Mouse (Mus musculus): ENCODE results near the gene Foxred1.

Foxred1 gene

DNA sequence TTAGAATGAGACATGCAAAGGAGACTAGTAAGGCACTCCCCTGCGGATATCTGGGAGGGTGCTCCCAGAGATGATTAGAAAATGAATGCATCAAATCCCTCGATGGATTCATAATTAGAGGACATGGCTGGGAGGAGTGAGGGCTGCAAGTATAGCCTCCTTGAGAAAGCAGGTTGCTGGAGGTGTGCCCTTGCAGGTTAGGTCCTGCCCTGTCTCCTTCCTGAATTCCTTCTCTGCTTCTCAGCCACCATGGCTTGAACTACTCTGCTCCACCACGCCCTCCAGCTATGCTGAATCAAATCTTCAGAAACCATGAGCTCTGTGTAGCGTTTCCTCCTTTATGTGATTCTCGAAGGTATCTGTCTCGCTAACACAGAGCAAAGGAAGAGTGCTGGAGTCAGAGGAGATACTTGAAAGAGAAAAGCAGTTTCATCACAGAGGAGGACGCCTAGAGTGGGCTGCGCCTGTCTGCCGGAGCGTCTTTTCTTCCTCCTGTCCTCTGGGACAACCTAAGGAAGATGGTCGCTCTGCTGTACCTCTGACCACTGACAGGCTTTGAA lies 17.8 kb downstream of the Foxred1 start:
- DNase-seq (ENCODE audit: low read depth, low spot score), result no peak

DNA sequence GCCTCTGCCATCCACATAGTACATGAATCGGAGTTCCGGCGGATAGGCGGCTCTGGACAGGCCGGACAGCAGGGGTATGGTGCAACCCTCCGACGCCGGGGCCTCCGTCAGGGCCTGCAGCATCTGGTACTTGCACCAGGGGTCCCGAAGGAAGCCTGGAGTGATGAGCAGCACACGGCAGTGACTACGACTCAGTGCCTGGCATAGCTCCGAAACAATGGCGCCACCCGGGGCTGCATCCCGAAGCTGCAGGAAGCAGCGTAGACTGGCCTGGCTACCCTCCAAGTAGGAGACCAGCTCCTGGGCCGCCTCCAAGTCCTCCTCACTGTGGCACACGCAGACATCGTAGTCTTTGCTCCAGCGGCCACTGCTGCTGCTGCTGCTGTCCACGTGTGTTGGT lies 22.2 kb downstream of the Foxred1 start:
- peak; percentile 83 for DNase-seq (ENCODE audit: low read depth, low spot score)

DNA sequence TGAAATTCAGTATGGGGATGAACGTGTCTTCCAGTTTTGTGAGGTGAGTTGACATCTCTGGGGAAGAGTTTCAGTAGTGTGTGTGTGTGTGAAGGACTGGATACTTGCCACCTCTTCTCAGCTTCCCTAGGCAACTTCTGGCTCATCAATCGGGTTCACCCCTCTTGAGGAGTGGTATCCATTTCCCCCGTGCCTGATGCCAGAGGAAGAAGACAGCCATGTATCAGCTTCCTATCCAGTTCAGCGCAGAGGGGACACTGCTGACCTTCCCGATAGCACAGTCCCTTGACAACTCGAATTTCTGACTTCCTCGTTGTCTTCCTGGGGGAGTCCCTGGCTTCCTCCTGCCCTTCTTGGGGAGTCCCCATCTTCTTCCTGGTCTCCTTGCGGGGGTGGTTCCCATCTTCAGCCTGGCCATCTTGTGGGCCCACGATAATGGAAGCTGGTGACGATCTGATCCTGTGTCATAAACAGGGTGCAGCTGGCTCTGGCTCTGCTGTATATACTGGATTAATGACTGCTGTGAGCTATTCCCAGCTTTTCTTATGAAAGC lies 23.4 kb downstream of the Foxred1 start:
- no peak for DNase-seq (ENCODE audit: low read depth, low spot score)

DNA sequence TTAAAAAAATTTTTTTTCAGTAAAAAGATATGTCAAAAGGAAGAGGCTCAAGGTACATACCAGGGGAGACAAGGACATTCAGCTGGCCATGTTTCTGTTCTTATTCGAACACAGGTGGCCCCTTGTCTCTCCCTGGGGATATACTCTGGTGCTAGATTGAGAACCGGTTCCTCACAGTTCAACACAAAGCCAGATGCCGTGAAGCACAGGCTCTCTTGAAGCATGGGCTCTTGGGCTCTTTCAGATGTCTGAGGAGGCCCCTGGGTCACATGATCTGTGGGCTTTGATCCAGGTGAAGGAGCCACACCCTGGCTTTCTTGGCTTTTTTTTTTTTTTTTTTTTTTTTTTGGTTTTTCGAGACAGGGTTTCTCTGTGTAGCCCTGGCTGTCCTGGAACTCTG lies 24.4 kb downstream of the Foxred1 start:
- no peak for DNase-seq (ENCODE audit: low read depth, low spot score)

DNA sequence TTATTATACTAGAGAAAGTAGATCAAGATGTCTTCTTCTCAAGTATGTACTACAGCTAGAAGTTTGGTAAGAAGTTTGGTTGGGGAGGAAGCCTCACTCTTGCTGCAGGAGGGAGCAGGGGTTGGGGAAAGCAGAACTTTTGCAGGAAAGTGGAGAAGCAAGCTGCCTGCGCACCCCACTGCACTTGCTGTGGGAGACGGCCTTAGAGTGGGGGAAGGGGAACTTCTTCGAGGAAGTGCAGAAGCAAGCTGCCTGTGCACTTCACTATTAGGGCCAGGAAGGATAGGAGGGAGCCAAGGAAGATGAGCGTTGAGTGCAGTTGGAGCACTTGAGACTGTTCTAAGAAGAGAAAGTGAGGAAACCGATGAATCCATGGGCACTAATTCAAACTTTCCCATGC lies 27.5 kb downstream of the Foxred1 start:
- peak; percentile 22 for DNase-seq (ENCODE audit: low read depth, low spot score)

DNA sequence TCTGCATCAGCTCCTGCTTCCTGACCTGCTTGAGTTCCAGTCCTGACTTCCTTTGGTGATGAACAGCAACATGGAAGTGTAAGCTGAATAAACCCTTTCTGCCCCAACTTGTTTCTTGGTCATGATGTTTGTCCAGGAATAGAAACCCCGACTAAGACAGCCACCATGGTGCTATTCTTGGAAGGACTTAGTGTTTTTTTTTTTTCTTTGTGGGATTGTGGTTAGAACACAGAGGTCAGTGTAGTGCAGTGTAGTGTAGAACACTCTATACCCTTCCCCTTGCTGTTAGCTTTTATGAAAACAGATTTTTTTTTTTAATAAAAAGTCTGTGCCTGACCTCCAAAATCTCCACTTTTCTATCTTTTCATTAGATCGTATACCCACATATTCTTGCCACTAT lies 28.0 kb downstream of the Foxred1 start:
- no peak for DNase-seq (ENCODE audit: low read depth, low spot score)

DNA sequence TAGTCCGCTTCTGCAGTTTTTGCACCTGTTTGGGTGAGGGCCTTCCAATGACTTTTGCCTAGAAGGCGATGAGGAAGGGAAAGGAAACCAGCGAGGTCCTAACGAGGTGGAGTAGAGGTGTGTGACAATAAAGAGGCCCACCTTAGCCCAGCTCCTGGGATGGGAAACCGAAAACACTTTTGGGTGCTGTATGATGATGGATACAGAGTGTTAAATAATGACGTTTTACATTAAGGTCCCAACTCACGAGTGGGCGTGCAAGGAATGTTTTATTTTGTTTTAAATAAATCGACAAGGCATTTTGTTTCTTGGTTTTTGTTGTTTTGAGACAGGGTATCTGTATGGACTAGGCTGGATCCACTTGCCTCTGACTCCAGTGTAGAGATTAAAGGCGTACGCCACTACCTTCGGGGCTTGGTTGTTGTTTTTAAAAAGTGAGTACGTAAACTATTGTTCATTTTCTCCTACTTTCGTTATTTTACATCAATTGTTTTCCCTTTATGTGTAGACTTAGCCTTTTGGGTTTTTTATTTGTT lies 34.7 kb downstream of the Foxred1 start:
- no peak for DNase-seq (ENCODE audit: low read depth, low spot score)

DNA sequence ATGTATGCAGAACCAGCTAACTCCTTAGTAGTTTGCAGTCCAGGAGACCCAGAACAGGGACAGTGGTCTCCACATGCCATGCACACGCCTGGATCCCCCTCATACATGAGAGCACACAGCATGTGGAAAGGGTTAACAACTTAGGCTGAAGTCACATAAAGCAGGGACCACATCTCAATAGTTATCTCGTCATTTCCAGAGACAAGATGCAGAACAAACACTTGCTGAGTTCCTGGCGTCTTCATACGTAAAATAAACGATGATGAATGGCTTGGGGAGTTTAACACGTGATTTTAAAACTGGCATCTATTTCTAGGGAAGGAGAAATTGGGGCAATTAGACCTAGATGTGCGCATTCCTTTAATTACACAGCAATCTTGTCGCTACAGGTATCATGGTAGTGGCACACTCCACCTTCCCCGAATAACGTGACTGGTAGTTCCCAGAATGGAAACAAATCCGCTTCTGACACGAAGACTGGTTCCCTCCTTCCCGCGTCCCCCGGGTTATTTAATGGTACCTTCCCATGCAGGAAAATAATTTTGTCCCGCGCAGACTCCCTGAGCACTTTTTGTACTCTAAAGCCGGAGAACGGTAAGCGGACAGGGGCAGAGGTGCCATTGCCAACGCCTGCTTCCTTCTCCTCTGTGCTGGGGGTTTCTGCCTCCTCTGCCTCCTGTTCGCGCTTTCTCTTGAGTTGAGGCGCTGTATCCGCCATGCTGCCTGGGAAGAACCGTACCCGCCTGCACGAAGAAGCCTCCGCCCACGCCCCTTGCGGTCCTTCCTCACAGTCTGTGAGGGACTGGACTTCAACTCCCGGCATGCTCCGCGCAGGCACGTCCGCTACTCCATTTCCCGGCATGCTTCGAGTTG lies 35.4 kb downstream of the Foxred1 start, which contains the start of gene Dcps:
Gene Dcps, minus strand, starts transcription at position 811 of the 873 bp plus-strand sequence.
- DNase-seq (ENCODE audit: low read depth, low spot score), result peak; percentile 99

DNA sequence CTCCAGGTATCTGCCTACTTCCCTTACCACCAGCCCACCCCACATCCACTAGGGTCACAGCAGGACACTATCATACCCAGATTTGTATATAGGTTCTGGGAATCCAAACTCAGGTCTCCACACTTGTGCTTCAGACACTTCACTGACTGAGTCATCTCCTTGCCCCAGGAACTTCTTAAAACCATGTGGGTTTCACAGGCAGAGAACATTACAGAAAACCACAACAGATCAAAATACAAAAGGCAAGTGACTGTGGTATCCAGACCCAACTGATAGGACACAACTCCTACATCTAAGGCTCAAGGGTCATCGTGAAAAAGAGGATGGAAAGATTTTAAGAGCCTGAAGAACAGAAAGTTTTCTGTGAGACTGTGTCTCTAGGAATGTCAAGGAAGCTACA lies 37.5 kb downstream of the Foxred1 start:
- DNase-seq (ENCODE audit: low read depth, low spot score), result no peak

DNA sequence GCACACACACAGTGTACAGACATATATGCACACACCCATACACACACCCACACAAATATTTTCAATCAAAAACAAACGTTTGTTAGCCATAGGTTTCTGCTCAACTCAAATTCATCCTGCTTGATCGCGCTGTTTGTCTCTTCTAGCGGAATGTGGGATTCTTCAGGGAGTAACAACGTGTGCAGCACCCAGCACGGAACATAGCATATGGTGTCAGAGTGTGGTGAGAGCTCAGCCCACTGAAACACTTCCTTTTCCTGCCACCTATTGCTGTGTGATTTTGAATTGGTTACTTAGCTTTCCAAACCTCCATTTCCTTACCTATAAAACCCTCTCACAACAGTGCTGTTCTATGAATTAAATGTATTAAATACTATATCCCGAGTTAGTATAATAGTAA lies 40.8 kb downstream of the Foxred1 start:
- peak; percentile 62 for DNase-seq (ENCODE audit: low read depth, low spot score)

DNA sequence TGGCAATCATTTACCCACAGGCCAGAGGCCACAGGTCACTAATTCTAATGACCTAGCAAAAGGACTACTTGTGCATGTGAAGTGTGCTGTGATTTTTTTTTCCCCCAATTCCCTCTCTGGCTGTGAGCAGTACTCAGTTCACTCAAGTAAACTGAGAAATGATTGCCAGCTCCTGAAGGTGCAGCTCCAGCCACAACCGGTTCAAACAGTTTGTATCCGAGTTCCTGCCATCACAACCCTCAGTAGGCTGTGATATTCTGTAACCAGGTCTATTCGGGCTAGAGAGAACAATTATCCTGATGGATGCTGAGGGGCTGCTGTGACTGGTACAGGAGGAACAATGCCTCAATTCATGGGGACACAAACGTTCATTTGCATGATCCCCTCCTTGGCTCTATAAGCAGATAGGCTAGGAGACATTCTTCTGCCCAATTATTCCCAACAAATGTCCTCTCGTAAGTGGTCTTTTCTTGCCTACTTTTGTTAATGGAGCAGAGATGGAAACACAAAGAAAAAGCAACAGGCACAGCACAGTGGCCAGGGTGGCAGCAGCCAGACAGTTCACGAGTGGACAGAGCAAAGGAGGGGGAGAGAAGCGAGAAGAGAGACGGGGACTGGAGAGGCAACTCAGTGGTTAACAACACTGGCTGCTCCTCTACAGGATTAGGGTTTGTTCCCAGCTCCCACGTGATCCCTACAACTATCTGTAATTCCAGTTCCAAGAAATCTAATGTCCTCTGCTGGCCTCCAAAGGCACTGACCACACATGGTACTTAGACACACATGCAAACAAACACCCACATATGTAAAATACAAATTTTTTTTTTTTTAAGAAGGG lies 43.8 kb downstream of the Foxred1 start:
- peak; percentile 81 for DNase-seq (ENCODE audit: low read depth, low spot score)

DNA sequence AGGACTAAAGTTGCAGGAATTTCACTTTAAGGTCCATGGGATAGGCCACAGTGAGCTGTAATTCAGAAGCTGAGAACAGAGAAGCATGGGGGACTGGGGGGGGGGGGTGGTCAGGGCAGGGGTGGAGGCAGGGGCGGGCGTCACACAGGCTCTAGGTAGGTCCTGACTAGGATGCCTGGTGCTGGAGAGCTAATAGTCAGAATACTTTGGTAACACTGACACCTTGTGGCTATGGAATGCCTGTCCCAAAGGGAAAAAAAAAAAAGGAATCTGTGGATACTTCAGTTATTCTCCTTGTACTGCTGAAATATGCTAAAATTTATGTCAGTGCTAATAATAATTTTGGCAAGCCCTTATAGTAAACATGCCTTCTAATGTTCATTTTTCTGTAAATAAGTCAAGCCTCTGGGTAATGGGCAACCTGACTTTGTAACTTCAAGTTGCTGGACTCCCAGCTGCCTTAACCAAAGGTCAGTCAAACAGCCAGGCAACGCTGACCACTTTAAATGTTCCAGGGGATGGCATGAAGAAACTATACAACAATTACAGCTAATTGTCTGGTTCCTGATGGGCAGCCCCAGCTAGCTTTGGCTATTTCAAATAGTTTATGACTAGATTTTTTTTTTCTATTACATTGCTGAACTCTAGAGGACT lies 44.6 kb downstream of the Foxred1 start:
- DNase-seq (ENCODE audit: low read depth, low spot score), result peak; percentile 75

DNA sequence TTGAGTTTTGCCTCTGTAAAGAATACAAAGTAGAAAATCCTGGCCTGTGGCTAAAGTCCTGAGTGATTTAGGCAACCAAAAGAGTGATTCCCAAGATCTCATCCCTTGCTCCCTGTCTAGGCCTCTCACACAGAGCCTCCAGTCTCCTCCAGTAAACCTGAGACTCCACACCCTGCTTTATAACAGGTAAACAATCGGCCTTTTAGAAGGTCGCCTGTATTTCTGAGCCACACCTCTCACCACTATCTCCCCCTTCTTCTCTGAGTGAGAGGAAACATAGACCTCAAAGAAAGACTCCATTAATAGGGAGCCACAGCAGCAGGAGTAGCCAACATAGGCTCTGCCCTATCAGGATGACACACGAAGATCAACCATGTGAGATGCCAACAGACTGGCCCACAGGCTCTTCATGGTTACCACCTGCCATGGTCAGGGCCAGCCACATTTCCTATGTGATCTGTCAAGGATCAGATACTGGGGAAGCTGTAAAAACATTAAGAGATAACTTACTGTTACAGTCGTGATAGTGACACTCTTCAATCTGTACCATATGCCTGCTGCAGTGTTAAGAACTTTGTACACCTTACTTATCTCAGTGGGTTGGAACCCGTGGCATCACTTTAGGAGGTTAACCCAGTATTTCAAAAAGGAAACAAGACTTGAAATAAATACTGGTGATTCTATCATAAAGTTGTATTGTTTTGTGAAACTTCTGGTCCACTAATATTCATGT lies 46.5 kb downstream of the Foxred1 start:
- no peak for DNase-seq (ENCODE audit: low read depth, low spot score)

DNA sequence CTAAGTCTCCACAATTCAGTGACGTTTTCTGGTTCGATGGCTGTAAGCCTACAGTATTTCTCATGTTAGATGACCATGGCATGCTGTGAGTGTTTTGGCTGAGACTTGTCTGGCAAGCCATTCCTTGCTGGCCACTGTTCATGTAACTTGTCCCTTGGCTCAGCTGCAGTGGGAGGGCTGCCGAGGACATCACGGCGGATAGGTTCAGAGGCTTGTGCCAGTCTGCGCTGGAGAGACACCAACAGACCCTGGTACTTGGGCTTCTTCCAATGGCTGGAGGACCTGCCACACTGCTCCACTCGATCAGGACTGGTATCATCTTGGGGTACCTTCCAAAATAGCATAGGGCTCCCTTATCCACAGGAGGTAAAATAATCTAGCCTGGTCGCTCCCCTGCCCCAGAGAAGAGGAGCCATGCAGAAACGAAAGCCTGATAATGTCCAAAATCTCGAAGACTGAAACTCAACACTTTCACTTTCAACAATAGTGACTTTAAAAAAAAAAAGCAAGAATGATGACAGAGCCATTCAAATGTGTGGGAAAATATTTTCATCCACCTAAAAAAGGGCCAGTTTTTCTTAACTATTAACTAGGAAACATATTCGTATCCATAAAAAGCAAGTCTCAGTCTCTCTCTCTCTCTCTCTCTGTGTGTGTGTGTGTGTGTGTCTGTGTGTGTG lies 47.7 kb downstream of the Foxred1 start:
- DNase-seq (ENCODE audit: low read depth, low spot score), result peak; percentile 76

DNA sequence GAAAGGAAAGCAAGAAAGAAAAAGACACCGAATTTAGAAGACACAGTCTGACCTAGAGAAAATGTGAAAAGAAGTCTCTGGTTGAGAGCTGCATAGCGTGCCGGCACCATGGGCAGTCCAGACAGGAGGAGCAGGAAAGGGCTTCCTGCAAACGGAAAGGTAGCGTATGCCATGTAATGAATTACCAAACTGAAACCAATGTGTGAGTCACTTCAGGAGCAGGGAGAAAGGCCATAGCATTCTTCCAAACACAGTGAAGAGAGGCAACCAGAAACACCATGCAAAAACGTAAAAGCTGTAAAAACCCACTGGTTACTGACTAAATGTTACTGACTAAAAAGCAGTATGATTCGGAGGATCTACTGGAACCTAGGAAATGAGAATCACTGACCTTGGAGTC lies 49.1 kb downstream of the Foxred1 start:
- no peak for DNase-seq (ENCODE audit: low read depth, low spot score)

DNA sequence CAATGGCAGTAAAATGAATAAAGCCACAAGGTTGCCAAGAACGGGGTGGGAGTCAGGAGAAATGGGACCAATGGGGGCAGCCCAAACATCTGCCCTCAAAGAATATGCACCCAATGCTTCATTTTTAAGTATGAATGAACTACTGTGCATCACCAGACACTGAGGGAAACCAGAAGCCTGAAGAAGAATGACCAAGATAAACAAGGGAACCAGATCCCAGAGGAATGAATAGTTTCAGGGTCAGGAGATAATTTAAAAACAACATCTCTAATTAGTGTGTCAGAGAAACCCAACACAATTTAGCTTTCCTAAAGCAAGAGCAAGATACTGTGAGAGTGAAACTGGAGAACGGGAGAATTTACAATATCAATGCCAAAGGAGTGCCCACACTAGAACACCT lies 50.2 kb downstream of the Foxred1 start:
- no peak for DNase-seq (ENCODE audit: low read depth, low spot score)

DNA sequence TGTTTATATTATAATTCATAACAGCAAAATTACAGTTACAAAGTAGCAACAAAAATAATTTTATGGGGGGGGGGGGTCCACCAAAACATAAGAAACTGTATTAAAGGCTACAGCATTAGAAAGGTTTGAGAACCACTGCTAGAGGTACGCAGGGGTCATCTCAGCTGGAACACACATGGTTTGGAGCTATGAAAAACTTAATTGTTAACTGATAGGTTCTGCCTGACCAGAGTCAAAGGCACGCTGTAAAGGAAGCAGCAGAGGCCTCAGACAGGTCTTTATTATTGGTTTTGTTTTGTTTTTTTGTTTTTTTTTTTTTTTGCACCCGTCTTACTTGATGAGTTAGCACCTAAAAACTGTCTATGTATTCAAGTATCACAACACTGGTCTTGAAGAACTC lies 52.4 kb downstream of the Foxred1 start:
- no peak for DNase-seq (ENCODE audit: low read depth, low spot score)

DNA sequence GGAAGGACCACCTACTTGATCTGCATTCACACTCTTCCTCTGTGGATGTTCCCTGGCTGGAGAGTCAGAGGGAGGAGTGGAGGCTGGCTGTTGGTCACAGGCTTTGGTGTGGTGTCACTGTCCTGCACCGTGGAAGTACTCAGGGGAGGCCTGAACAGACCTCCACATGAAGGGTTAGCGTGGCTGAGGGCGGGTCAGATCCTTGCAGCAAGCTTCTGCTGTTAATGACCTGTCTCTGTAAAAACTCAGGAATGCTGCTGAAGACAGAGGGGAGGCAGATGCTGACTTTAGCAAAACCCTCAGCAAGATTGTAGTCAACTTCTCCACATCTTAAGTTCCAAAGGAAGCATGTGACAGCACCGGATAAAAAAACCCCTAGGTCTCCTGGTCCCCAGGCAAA lies 54.0 kb downstream of the Foxred1 start:
- no peak for DNase-seq (ENCODE audit: low read depth, low spot score)

DNA sequence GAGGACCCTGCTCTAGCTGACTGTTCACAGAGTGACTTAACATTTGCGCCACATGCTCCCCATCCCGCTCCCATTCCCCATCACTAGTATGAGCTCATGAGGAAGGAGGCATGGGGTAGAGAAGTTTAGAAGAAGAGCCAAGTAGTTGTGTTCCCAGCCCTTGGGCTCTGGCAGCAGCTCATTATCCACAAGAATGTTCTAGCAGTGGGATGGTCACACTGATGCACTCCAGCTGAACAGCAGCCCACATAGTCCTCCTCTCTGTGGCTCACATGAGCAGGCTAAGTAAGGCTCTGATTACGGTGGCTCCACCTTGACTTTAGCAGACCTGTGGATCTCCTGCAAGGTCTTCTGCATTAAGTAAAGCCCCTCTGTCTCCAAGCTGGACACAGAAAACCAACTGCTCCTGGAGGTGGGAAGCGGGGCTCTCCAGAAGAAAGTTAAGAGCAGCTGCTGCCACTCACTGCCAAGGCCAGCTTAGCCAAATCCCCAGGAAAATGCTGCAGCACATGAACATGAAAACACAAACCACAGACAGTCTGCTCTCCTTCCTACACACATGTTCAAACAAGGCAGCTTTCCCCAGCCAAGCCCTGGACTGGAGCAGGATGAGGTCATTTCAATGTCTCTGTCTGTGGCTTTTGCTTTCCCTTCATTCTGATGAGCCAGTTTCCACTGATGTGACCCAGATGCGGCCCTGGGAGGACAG lies 54.7 kb downstream of the Foxred1 start:
- peak; percentile 66 for DNase-seq (ENCODE audit: low read depth, low spot score)
